Mouse (Mus musculus) lung, embryonic 14.5 days (tissue): ENCODE measurements at regions not wholly inside any gene's neighbourhood (a gene's known extent, or its start where the extent isn't known, plus 50 kb on each side); places are given as distances from the start of the nearest gene placed in this dataset.

Source experiments
- ATAC-seq: fragments of 200-750 bp; cut with Nextera tagmentation; 2 replicates; pipeline ENCODE4 v1.8.0; 2017; ENCODE audit warnings: mild to moderate bottlenecking, moderate TSS enrichment, moderate library complexity; ENCODE audit not compliant: insufficient read depth
- DNase-seq: peaks from one replicate; pipeline ENCODE4 v3.0.0-alpha.2; 2015
- H3K27ac ChIP-seq: fragments of 300-500 bp; sonication (generic); 2 replicates; pipeline ENCODE4 v1.5.1; 2014; ENCODE audit warnings: low read depth, mild to moderate bottlenecking, moderate library complexity
- H3K27me3 ChIP-seq: fragments of 300-500 bp; sonication (generic); 2 replicates; pipeline ENCODE4 v1.6.1; 2014; ENCODE audit warnings: low read length, control low read depth; ENCODE audit not compliant: insufficient read depth
- H3K36me3 ChIP-seq: fragments of 300-500 bp; sonication (generic); 2 replicates; pipeline ENCODE4 v1.6.1; 2014; ENCODE audit warnings: control low read depth; ENCODE audit not compliant: insufficient read depth
- H3K4me1 ChIP-seq: fragments of 300-500 bp; sonication (generic); 2 replicates; pipeline ENCODE4 v1.6.1; 2014; ENCODE audit warnings: antibody characterized with exemption, control low read depth; ENCODE audit not compliant: insufficient read depth
- H3K4me2 ChIP-seq: fragments of 300-500 bp; sonication (generic); 2 replicates; pipeline ENCODE4 v1.6.1; 2014; ENCODE audit warnings: mild to moderate bottlenecking
- H3K4me3 ChIP-seq: fragments of 300-500 bp; sonication (generic); 2 replicates; pipeline ENCODE4 v1.5.1; 2014; ENCODE audit warnings: low read depth, low read length
- H3K9ac ChIP-seq: fragments of 300-500 bp; sonication (generic); 2 replicates; pipeline ENCODE4 v1.6.1; 2014
- H3K9me3 ChIP-seq: fragments of 300-500 bp; sonication (generic); 2 replicates; pipeline ENCODE4 v1.6.1; 2016; ENCODE audit warnings: low read depth, low read length, control low read depth
- CTCF ChIP-seq: IDR thresholded peaks from 2 replicates; pipeline ENCODE4 v1.5.1; 2016; ENCODE audit warnings: antibody characterized with exemption, low read depth
- WGBS: fragments of 180-500 bp; shearing (Covaris S2); extraction: QIAGEN DNeasy Blood & Tissue Kit; methylation state at CpG from one replicate; pipeline ENCODE4 v1.1.7; 2014; 5-methylcytosine and 5-hydroxymethylcytosine counted together

DNA sequence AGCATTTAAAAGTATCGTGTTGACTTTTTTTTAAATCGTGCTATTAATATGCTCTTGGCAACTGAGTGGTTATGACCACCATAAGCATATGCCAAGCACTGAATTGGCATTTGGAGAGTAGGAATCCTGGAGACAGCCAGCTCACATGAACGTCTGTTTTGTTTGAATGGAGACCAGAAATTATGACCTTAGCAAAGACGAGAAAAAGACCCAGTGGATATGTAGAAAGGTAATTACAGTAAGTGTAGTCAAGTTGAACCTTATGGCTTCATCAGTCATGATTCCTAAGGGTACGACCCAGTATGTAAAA is 308.8 kb upstream of the Mpped2 start:
- Histone ChIP-seq H3K9ac (no peak overlapping the region), H3K4me3 (no peak overlapping the region), H3K36me3 (no peaks in the 10 kb centered on the region), H3K4me1 (no peaks in the 10 kb centered on the region), H3K9me3 (no peaks in the 10 kb centered on the region), H3K27me3 (no peaks in the 10 kb centered on the region), H3K27ac (no peak overlapping the region), H3K4me2 (no peak overlapping the region)
- TF ChIP-seq CTCF, result no peak
- DNase-seq (no peak), ATAC-seq (no peak)
- WGBS, result 81% methylated on average over 5 of the region's 5 CpGs

DNA sequence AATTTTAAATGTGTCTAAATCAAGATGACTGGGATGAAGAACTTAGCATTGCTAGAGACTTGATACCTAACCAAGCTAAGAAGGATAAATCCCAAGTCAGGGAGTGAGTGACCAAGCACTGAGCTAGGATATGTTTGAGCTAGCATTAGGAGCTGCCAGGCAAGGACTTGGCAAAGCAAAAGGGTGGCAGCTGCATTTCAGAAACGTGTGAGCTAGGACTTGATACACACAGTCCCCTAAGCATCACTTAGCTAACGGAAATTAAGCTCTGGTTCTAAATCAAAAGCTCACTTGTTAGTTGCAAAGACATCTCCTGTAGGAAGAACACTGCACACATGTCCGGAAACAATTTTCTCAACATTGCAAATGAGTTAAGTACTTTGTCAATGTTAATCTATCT is 308.2 kb upstream of the Mpped2 start:
- DNase-seq, result no peak
- no peak for TF ChIP-seq CTCF
- no peaks in the 10 kb centered on the region for H3K9me3 ChIP-seq
- no peak overlapping the region for H3K27ac ChIP-seq
- H3K4me1 ChIP-seq, result no peaks in the 10 kb centered on the region
- no peak for ATAC-seq
- H3K9ac ChIP-seq, result no peak overlapping the region
- no peaks in the 10 kb centered on the region for H3K27me3 ChIP-seq
- no peak overlapping the region for H3K4me2 ChIP-seq
- 74% methylated on average over 3 of the region's 3 CpGs for WGBS
- no peaks in the 10 kb centered on the region for H3K36me3 ChIP-seq
- no peak overlapping the region for H3K4me3 ChIP-seq

DNA sequence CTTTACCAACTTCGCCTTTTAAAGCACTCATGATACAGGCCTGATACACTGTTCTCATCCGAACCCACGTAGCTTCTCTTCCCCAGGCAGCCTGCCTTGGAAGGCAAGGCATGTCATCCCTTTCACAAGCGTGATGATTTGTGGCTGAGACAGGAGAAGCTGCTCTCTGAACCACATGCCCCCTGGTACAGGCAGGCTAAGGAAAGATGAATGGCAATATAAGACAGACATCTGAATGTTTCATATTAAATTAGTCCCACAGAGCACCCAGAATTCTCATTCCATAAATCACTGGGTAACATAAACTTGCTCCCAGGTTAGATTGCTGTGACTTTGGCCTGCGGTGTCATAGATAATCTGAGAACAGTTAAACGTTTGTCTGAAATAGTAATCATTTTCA is 280.9 kb upstream of the Mpped2 start:
- TF ChIP-seq CTCF, result no peak
- Histone ChIP-seq H3K27me3 (no peaks in the 10 kb centered on the region), H3K4me1 (no peaks in the 10 kb centered on the region), H3K9me3 (no peaks in the 10 kb centered on the region), H3K9ac (no peak overlapping the region), H3K27ac (no peak overlapping the region), H3K4me2 (no peak overlapping the region), H3K4me3 (no peak overlapping the region), H3K36me3 (no peaks in the 10 kb centered on the region)
- 34% methylated on average over 6 of the region's 6 CpGs for WGBS
- ATAC-seq (peak; percentile 47; the same call in 1 of the 2 replicates), DNase-seq (peak; percentile 11)

DNA sequence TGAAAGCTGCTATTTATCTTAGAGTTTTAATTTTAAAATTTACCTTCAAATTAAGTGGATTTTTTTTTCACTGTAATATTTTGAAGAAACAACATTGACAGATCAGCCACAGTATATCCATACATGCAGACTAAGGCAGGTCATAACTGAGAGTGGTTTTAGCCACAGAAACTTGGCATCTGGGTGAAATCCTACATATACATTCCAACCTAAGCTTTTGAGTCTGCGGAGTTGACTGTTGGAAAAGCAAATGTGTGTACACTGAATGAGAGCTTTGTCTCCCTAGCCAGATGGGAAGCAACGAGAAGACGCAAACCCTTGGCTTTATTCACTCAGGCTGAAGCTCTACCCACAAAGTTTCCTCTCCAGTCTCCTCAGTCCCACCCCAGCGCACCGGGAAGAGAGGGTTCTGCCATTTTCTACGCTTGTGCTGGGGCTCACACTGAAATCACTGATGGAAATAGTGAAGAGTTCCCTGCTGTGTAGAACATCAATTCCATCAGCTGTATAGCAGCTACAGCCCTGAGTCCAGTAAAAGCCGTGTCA is 277.5 kb upstream of the Mpped2 start:
- no peak for TF ChIP-seq CTCF
- Histone ChIP-seq H3K4me3 (no peak overlapping the region), H3K9me3 (no peaks in the 10 kb centered on the region), H3K9ac (no peak overlapping the region), H3K27me3 (no peaks in the 10 kb centered on the region), H3K4me2 (no peak overlapping the region), H3K36me3 (no peaks in the 10 kb centered on the region), H3K4me1 (no peaks in the 10 kb centered on the region), H3K27ac (no peak overlapping the region)
- DNase-seq (no peak), ATAC-seq (no peak)
- WGBS, result 76% methylated on average over 7 of the region's 7 CpGs

DNA sequence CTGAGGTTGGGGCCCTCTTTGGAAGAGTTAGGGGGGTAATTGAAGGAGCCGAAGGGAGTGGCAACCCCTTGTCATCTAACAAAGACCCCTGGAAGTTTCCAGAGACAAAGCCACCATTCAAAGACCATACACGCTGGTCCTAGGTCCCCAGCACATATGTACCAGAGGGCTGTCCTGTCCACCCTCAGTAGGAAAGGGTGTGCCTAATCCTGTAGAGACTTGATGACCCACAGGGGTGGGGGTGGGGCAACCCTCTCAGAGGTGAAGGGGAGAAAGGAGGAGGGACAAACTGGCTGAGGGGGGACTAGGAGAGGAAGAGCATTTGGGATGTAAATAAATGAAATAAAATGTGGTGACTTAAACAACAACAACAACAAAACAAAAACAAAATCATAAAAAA is 274.9 kb upstream of the Mpped2 start:
- Histone ChIP-seq H3K4me1 (no peaks in the 10 kb centered on the region), H3K9me3 (no peaks in the 10 kb centered on the region), H3K27me3 (no peaks in the 10 kb centered on the region), H3K4me3 (no peak overlapping the region), H3K4me2 (no peak overlapping the region), H3K27ac (no peak overlapping the region), H3K36me3 (no peaks in the 10 kb centered on the region), H3K9ac (no peak overlapping the region)
- no peak for DNase-seq
- TF ChIP-seq CTCF, result no peak
- WGBS, result 84% methylated on average over 2 of the region's 2 CpGs
- ATAC-seq, result no peak

DNA sequence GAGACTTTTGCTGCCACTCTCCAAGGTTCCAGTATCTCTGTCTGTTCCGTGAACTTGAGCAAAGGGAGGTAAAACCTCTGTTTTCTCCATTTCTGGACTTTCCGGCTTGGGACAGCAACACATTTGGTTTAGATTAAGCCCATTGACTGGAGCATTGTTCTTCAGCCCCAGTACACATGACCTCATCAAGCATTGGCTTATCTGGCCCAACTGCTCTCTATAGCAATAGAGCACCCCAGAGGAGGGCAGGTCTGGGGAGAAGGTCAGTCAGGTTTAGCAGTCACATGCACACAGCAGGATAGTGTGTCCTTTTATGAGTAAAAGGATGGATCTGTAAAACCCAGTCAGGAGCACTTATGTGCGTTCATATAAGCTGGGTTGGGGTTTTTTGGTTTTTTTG is 268.1 kb upstream of the Mpped2 start:
- no peaks in the 10 kb centered on the region for H3K4me1 ChIP-seq
- ATAC-seq (no peak), DNase-seq (no peak)
- no peak overlapping the region for H3K9ac ChIP-seq
- no peaks in the 10 kb centered on the region for H3K9me3 ChIP-seq
- no peaks in the 10 kb centered on the region for H3K36me3 ChIP-seq
- no peak overlapping the region for H3K4me3 ChIP-seq
- 80% methylated on average over 3 of the region's 3 CpGs for WGBS
- H3K27ac ChIP-seq, result no peak overlapping the region
- TF ChIP-seq CTCF, result no peak
- no peaks in the 10 kb centered on the region for H3K27me3 ChIP-seq
- no peak overlapping the region for H3K4me2 ChIP-seq

DNA sequence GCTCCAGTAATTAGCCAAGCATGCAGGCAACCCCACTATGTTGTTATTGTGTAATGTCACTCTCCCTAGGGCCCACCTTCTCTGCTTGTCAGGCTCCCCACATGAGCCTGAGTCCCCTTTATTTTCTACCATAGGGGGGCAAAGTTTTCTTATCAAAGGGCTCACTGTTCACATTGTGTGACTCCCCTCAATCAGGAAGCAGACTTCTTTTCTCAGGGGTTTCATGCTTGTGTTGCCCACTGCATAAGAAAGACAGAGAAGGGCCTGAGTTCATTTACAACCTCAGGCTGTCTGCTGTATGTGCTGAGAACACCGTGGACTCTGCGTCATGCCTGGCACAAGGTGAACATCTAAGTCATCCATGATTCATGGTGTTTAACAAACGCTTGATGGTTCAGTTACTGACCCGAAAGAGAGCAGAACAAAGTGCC is 267.6 kb upstream of the Mpped2 start:
- ATAC-seq (no peak), DNase-seq (no peak)
- Histone ChIP-seq H3K9ac (no peak overlapping the region), H3K36me3 (no peaks in the 10 kb centered on the region), H3K27ac (no peak overlapping the region), H3K4me1 (no peaks in the 10 kb centered on the region), H3K27me3 (no peaks in the 10 kb centered on the region), H3K9me3 (no peaks in the 10 kb centered on the region), H3K4me2 (no peak overlapping the region), H3K4me3 (no peak overlapping the region)
- TF ChIP-seq CTCF, result no peak
- 73% methylated on average over 4 of the region's 4 CpGs for WGBS

DNA sequence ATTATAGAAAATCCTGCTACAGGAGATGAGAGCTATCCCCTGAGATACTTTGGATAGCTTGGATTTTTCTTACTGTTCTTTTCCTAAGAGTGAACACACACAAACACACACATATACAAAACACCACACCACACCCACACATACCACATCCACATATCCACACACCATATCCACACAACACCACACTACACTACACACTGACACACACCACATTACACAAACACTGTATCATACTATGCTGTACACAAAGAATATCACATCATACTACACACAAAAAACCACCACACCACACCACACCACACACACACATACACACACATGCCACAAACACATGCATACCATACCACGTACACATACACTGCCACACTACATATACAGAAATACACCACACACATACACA is 267.1 kb upstream of the Mpped2 start:
- H3K9ac ChIP-seq, result no peak overlapping the region
- 89% methylated on average over 1 of the region's 1 CpGs for WGBS
- DNase-seq, result no peak

More for the DNA sequence above, 267.1 kb upstream of the Mpped2 start:
- H3K4me2 ChIP-seq, result no peak overlapping the region
- H3K4me1 ChIP-seq, result no peaks in the 10 kb centered on the region
- H3K27me3 ChIP-seq, result no peaks in the 10 kb centered on the region
- no peak overlapping the region for H3K4me3 ChIP-seq
- ATAC-seq, result no peak
- no peak overlapping the region for H3K27ac ChIP-seq
- H3K9me3 ChIP-seq, result no peaks in the 10 kb centered on the region
- TF ChIP-seq CTCF, result no peak
- H3K36me3 ChIP-seq, result no peaks in the 10 kb centered on the region
